Mouse (Mus musculus) heart, postnatal 0 days (tissue): ENCODE measurements around the gene Tmem208.
A peak's percentile ranks its signal among the peaks of the same experiment; 100 is the strongest.

Source experiments
- CTCF ChIP-seq: IDR thresholded peaks from 2 replicates; pipeline ENCODE4 v1.5.1; 2016; ENCODE audit warnings: antibody characterized with exemption, control low read depth, low read depth
- EP300 ChIP-seq: IDR thresholded peaks from 2 replicates; pipeline ENCODE4 v1.6.1; 2016; ENCODE audit warnings: antibody characterized with exemption, low read depth

DNA sequence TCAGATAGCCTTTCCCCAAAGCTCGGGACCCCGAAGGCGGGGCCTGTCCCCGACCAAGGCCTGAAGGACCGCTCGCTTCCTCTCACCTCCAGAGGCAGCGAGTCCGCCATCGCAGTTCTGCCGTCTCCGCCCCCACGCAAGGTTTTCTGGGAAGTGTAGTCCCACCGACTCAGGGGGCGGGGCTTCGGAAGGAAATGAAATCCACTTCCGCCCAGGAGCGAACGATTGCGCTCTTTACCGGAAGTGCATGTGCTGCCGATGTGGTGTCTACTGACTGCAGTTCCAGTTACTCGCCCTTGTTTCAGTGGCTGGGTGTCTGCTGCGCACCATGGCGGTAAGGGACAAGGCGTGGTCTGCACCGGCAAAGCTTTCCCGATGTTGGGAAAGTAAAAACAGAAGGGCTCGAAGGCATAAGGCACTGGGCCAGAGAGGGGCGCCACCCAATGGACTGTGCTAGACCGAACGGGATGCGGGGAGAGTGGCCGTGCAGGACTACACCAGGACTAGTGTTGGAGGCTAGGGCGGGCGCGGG, at the start of gene Tmem208, which contains the start of gene Lrrc29:
- TF ChIP-seq CTCF (peak; percentile 56), EP300 (no peak)
